Mouse (Mus musculus) hematopoietic stem cell, adult 5-6 weeks (primary cell): Measurements from ENCODE around the gene Nudt17. TPM values are rescaled to one million over a fixed set of nuclear protein-coding genes. Genes with fewer than 3 reads are reported as not detected.
"Not testable (repeated sequence)": the region's sequence is repeated elsewhere in the genome, so short reads cannot be mapped to it uniquely, and the experiment has no call there.

Experiments used
- ATAC-seq, 2 experiments: fragments of 125-278 bp in 1 of 2; replicated peaks in 1 of 2; 2 replicates each; pipeline ENCODE4 v1.8.0; 2016 to 2017; ENCODE audit warnings: inconsistent platforms in 2 of 2, mild to moderate bottlenecking in 2 of 2, moderate number of reproducible peaks in 2 of 2, low read depth in 1 of 2, moderate TSS enrichment in 1 of 2; ENCODE audit not compliant: low FRiP score in 2 of 2, poor library complexity in 2 of 2, severe bottlenecking in 2 of 2, insufficient read depth in 1 of 2, low TSS enrichment in 1 of 2
- total RNA-seq: library from RNA; stranded (forward); fragments of 172-1452, 232-1000 nt; gene quantifications from 2 replicates; pipeline ENCODE4 v1.2.3, GENCODE M21; 2017

Gene Nudt17
- total RNA-seq, 1 experiment from 2014 or later = not detected

DNA sequence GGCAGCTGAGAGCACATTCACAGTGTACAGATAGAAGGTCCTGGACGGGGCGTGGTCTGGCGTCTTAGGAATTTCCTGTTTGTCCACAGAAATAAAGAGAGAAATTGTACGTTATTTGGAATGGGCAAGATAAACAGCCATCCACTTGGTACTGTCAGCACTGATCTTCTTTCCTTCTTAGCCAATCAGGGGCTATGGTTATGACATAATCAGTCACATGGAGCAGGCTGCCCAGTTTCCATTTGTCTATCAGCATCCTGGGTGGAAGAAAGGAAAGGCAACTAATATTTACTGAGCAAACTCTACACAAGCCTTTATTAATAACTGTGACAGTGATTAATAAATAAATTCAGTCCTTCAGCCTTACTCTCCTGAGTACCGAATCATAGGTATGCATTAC is 5.9 kb upstream of the Nudt17 start:
- ATAC-seq = no peak

DNA sequence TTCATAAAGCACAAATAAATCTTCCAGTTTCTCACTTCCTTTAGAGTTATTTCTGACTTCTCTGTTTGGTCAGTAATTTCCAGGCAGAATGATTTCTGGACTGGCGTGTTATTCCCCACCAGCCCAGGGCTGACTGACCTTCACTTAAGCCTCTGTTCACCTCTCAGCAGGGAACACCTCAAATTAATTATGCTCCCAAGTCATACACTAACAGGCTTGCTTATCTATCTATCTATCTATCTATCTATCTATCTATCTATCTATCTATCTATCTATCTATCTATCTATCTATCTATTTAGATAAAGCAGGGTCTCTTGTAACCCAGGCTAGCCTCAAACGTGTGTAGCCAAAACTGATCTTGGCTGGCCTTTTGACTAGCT is 312 bp upstream of the Nudt17 start:
- ATAC-seq = no peak

DNA sequence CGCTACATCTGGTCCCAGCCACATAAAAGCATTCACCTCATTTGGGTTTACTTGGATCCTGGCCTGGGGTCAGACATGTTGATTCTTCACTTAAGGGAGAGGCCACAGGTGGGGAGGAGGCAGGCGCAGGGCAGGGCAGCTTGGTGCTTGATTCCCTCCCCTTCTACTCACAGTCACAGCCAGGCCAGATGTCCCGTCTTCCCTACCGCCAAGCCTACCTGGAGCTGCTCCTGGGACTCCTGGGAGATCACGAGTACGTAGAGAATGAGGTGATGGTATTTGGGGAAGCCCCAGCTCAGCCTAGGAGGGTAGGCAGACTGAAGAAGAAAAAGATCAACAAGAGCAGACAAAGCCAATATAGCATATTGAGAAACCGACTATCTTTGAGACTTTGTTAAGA is 1.4 kb downstream of the Nudt17 start:
- ATAC-seq = no peak

DNA sequence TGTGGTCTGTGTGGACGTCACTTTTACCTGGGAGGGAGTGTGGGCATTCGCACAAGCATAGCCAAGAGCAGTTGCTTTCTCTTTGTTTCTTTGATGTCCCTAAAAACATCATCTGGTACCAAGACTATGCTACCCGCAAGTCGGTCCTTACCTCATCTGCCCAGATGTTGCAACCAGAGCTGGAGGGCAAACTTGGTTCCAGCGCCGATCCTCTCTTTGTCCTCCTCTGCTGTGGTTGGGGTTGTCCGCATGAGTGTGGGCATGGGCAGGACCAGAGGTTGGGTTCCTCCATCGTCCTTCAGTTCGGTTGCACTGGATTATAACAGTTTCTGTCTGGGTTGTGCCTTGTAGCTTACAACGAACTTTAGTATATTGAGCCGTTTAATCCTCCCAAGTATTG is 2.1 kb downstream of the Nudt17 start:
- no peak for ATAC-seq

DNA sequence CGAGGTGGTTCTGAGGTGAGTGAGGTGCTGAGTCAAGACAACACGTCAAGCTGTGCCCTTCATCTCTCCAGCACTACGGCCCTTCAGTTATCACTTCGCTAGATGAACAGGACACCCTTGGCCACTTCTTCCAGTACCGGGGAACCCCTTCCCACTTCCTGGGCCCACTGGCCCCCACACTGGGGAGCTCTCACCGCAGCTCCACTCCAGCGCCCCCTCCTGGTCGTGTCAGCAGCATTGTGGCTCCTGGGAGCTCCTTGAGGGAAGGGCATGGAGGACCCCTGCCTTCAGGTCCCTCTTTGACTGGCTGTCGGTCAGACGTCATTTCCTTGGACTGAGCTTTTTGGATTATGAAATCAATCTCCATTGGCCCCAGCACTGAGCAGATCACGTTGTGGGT is 3.6 kb downstream of the Nudt17 start:
- no peak for ATAC-seq

DNA sequence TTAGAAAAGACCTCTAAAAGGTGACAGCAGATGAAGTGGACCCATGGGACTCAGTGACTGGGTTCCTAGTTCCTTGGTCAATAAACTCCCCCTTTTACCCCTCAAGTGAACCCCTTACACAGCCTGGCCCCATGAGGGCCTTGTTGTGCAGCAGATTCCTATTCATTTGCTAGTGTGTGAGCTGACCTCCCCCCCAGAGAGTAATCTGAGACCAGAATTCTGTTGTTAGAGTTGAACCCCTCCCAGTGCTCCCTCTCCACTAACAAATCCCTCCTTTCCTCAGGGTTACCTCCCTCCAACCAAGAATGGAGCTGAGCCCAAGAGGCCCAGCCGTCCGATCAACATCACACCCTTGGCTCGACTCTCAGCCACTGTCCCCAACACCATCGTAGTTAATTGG is 7.4 kb downstream of the Nudt17 start:
- ATAC-seq = no peak

DNA sequence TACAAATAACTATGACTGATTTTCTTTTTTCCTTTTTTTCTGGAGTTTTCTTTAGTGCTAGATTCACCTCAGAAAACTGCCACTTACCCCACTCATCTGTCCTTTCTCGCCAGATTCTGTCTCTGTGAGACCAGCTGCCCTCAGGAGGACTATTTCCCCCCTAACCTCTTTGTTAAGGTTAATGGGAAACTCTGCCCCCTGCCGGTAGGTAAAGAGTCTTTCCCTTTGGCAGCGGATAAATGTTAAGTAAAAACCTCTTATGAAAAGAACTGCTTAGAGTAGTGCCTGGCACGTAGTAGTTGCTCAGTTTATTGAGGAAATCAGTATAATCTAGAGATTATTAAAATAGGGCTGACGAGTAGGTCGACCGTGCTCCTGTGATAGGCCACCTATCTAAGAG is 8.0 kb downstream of the Nudt17 start:
- ATAC-seq = no peak

DNA sequence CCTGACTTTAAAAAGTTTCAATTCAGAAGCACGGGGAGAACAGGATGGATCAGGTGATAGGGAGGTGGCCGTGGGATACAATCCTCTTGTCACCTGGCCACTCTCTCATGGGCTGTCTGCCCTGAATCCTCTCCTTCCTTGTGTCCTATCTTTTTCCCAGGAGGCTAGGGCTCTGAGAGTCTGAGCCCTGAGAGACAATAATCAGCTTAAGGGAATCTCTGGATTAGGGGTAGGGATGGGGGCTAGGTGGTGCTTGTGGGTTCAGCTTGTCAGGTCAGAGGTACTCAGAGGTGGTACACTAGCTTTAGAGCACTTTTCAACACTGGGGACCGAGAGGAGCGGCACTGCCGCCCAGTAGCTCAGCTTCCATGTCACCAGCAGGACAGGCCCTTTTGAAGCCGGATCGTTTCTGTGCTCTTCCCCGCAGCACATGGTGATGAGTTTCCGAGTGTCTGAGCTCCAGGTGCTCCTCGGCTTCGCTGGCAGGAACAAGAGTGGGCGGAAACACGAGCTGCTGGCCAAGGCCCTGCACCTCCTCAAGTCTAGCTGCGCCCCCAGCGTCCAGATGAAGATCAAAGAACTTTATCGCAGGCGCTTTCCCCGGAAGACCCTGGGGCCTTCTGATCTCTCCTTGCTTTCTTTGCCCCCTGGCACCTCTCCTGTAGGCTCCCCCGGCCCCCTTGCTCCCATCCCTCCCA is 9.2 kb downstream of the Nudt17 start:
- ATAC-seq = no peak

DNA sequence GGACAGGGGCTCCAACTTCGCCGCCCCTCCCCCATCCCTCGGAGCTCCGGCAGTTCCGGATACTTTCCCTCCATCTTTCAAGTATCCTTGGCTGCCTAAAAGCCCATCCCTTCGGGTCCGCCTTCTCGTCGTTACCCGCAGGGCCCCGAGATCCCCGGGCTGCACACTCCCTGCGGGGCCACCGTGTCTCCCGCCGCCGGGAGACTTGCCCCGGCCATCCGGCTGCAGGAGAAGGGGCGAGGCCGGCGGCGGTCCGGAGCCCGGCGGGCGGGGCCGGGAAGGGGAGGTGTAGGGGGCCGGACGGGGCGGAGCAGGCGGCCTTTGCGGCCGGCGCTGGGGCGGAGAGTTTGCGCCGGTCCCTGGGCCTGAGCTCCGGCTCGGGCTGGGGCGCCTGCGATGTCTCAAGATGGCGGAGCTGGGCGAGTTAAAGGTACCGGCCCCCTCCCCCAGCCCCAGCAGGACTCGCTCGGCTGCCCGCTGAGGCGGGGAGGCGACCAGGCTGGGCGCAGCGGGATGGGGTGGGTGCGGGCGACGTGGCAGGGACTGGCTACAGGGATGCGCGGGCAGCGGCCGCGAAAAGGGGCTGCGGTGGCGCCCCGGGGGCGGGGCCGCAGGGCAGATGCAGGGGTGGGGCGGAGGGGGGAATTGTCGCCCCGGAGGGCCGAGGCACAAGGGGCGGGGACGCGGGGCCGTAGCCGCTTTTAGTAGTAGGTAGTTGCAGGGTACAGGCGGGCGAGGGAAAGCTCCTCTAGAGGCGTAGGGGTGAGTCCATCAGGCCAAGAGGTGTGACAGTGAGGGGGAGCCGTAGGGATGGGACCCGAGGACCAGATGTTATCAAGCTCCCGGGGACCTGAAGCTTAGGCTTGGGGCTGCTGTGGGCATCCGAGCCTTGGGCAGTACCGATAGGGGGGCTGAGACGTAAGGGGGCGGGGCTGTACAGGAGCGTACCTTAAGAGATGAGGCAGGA is 11.3 kb downstream of the Nudt17 start:
- peak; percentile 58 to 79 for ATAC-seq

DNA sequence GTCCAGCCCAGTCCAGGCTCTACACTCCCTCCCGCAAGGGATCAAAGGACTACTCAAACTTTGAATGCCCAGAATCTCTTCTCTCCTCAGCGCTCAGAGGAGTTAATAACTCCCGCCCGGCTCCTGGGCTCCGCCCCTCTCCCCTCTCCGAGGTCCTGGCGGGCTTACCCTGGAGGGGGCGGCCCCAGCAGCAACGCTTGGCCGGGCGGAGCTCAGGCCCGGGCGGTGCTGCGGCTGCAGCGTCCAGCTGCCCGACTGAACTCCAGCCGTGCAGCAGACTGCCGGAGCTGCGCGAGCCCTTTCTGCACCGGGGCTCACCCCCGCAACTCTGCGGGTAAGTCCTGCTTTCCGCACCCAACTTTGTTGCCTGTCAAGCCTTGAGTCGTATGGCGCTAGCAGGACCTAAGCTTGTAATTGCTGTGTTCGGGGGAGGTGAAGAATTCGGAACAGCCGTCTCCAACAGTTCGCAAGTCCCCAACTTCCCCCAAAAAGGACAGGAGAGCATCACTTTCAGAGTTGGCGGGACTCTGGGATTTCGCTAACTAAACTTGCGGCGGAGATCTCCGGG is 12.1 kb downstream of the Nudt17 start, which contains the start of gene Pias3:
Pias3 (plus strand) TSS at position 187 of the 568 bp plus-strand sequence.
- peak; percentile 76 to 78 for ATAC-seq

DNA sequence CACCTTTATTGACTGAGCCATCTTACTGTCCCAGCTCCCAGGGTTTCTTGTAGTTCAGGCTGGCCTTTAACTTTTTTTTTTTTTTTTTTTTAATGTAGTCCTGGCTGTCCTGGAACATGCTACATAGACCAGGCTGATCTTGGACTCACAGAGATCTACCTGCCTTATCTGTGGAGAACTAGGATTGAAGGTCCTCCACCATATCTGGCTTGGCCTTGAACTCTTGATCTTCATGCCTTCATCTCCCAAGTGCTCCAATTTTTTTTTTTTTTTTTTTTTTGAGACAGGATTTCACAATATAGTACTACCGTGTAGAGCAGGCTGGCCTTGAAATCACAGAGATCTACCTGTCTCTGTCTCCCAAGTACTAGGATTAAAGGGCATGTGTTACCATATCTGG is 14.8 kb downstream of the Nudt17 start:
- ATAC-seq = no peak

DNA sequence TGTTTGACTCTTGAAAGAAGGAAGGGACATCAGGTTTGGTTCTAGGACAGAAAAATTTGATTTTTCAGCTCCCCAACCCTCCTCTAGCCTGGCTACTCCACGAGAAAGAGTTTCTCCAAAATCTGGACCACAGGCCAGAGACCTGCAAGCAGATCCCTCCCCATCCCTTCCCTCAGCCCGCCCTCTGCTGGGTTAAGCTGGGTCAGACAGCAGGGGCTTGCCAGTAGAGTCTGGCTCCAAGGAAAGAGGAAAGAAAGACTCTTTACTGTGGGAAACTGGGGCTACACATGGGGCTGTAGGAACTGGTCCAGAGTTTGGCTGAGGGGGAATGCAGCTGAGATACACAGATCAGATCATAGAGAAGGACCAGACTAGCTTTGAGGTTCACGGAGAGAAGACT is 15.9 kb downstream of the Nudt17 start:
- ATAC-seq = no peak

DNA sequence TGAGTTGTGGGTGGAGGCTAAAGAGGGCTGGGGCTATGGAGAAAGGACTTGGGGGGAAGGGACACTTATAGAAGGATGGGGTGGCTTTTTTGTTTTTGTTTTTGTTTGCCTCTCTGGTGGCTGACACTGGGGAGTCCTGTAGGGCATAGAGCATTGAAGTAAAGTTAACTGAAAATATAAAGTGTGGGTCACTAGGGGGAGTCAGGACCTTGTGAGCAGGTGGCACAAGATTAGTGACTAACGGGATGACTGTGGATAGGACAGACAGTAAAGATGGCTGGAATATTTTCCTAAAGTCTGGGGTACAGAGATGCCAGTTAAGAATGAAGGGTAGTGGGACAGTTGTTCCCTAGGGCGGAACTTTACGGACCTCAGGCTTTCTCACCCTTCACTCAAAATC is 18.1 kb downstream of the Nudt17 start:
- ATAC-seq = peak; percentile 32 to 56; a peak in 2 of 4 replicates

DNA sequence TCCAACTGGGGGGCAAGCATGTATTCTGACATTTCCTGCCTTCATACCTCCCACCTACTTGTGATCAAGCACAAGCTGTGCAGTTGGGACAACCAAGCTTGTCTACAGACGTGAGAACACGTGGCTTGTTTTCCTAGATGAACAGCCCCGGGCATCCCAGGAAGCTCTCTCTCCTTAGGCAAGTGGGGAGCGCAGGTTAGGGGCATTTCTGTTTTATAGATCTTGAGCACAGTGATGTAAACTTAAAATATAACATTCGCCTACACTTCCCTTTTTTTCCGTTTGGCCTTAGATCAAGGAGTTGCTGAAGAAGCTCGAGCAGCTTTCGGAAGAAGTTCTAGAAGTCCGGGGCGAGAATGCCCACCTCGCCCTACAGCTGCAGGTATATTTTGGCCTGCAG is 19.5 kb downstream of the Nudt17 start:
- no peak for ATAC-seq

DNA sequence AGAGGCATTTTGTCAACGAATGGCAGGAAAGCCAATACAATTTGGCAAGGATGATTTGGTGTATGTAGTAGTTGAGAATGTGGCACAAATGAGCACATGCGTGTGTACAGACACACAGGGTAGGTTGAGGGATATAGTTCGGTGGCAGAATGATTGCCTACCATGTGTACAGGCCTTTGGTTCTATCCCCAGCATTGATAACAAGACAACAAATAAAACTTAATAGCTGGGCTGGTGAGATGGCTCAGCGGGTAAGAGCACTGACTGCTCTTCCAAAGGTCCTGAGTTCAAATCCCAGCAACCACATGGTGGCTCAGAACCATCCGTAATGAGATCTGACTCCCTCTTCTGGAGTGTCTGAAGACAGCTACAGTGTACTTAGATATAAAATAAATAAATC is 22.3 kb downstream of the Nudt17 start:
- not testable (repeated sequence) for ATAC-seq

DNA sequence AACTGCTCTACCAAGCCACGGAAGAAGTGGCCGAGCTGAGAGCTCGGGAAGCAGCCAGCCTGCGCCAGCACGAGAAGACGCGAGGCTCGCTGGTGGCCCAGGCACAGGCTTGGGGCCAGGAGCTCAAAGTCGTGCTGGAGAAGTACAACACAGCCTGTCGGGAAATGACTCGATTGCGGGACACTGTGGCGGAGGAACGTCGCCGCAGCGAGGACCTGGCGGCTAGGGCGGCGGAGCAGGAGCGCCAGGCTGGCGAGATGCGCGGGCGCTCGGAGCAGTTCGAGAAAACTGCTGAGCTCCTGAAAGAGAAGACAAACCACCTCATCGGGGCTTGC is 23.6 kb downstream of the Nudt17 start:
- no peak; a peak in 1 of 4 replicates for ATAC-seq

DNA sequence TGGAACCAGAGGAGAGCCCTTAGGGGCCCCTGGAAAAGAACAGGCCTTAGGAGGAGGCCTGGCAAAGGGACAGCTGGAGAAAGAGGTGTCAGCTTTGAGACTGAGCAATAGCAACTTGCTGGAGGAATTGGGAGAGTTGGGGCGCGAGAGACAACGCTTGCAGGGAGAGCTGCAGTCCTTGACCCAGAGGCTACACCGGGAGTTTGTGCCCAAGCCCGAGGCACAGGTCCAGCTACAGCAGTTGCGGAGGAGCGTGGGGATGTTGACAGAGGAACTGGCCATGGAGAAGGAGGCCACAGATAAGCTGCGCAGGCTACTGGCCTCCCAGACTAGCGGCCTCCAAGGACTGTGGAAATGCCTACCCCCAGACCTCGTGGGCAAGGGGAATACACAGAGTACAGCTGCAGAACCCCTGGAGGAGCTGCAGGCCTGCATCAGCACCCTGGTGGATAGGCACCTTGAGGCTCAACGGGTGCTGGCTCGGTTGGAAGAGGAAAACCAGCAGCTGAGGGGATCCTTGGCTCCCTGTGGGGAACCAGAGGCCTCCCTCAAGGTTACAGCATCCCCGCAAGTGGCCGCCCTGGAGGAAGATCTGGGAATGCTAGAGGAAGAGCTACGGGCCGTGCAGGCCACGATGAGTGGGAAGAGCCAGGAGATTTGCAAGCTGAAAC is 24.1 kb downstream of the Nudt17 start:
- no peak for ATAC-seq

DNA sequence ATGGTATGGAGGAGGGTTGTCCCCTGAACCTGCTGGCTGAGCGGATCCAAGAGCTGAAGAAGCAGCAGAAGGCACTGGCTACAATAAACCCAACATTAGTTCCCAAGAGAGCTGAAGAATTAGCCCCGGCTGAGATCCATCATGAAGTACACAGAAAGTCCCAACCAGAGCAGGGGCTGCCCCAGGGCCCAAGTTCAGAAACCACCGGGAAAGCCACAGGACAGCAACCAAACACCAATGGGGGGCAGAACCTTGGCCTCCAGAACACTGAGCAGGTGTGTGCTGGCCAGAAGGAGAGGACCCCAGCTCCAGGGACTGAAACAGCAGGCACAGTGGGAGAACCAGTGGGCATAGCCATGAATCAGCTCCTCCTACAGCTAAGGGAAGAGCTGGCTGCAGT is 24.9 kb downstream of the Nudt17 start:
- no peak for ATAC-seq
